Mouse (Mus musculus): ENCODE measurements around the gene Ajm1. TPM values are rescaled to one million over a fixed set of nuclear protein-coding genes. Genes with fewer than 3 reads are reported as not detected.

Ajm1 gene
- polyA plus RNA-seq, 1 experiment = 0.92 TPM

- Histone ChIP-seq H3K4me1 (ENCODE audit: control insufficient read depth, insufficient read depth, low read length) (no peaks in the 10 kb centered on the region), H3K4me3 (replicated peaks; ENCODE audit: control insufficient read depth, low read depth, low read length) (no peak overlapping the region), H3K27ac (ENCODE audit: control insufficient read depth, insufficient read depth, low read depth, low read length, poor library complexity) (no peak overlapping the region)
- WGBS = 26% methylated on average over 22 of the region's 22 CpGs
- TF ChIP-seq POLR2A (IDR thresholded peaks at IDR 0.05; ENCODE audit: borderline replicate concordance, control insufficient read depth, low read depth, low read length) = no peak
- no peak for TF ChIP-seq CTCF (IDR thresholded peaks at IDR 0.05; ENCODE audit: control insufficient read depth, insufficient read depth, low read length)
Measured at GRCm38 (mm10) chr2:25616398-25616797, 34.8 kb upstream of the Ajm1 start.

- H3K4me1 ChIP-seq (ENCODE audit: control insufficient read depth, insufficient read depth, low read length) = no peaks in the 10 kb centered on the region
- WGBS = 46% methylated on average over 10 of the region's 10 CpGs
- H3K27ac ChIP-seq (ENCODE audit: control insufficient read depth, insufficient read depth, low read depth, low read length, poor library complexity) = no peak overlapping the region
Measured at GRCm38 (mm10) chr2:25608671-25609070, 27.1 kb upstream of the Ajm1 start.

GRCm38 (mm10) chr2:25607761-25608622 is 26.4 kb upstream of the Ajm1 start, which contains the start of gene Rabl6:
Gene Rabl6, minus strand, starts transcription at chr2:25608521.
- no peaks in the 10 kb centered on the region for H3K4me1 ChIP-seq (ENCODE audit: control insufficient read depth, insufficient read depth, low read length)
- TF ChIP-seq CTCF (IDR thresholded peaks at IDR 0.05; ENCODE audit: control insufficient read depth, insufficient read depth, low read length) (no peak), POLR2A (IDR thresholded peaks at IDR 0.05; ENCODE audit: borderline replicate concordance, control insufficient read depth, low read depth, low read length) (peak; percentile 92; the same call in 1 of the 2 replicates)
- peak within 1 kb of the TSS; percentile 77 for H3K27ac ChIP-seq (ENCODE audit: control insufficient read depth, insufficient read depth, low read depth, low read length, poor library complexity)
- WGBS = under 1% methylated on average over 80 of the region's 80 CpGs
- H3K4me3 ChIP-seq (replicated peaks; ENCODE audit: control insufficient read depth, low read depth, low read length) = peak within 1 kb of the TSS; percentile 97

More at GRCm38 (mm10) chr2:25608671-25609070, 27.1 kb upstream of the Ajm1 start:
- TF ChIP-seq CTCF (IDR thresholded peaks at IDR 0.05; ENCODE audit: control insufficient read depth, insufficient read depth, low read length) (no peak), POLR2A (IDR thresholded peaks at IDR 0.05; ENCODE audit: borderline replicate concordance, control insufficient read depth, low read depth, low read length) (no peak)
- no peak overlapping the region for H3K4me3 ChIP-seq (replicated peaks; ENCODE audit: control insufficient read depth, low read depth, low read length)

GRCm38 (mm10) chr2:25602526-25602925 is 21.0 kb upstream of the Ajm1 start:
- WGBS = 88% methylated on average over 5 of the region's 5 CpGs
- Histone ChIP-seq H3K4me1 (ENCODE audit: control insufficient read depth, insufficient read depth, low read length) (no peaks in the 10 kb centered on the region), H3K4me3 (replicated peaks; ENCODE audit: control insufficient read depth, low read depth, low read length) (no peak overlapping the region), H3K27ac (ENCODE audit: control insufficient read depth, insufficient read depth, low read depth, low read length, poor library complexity) (no peak overlapping the region)
- TF ChIP-seq CTCF (IDR thresholded peaks at IDR 0.05; ENCODE audit: control insufficient read depth, insufficient read depth, low read length) = no peak

DNA sequence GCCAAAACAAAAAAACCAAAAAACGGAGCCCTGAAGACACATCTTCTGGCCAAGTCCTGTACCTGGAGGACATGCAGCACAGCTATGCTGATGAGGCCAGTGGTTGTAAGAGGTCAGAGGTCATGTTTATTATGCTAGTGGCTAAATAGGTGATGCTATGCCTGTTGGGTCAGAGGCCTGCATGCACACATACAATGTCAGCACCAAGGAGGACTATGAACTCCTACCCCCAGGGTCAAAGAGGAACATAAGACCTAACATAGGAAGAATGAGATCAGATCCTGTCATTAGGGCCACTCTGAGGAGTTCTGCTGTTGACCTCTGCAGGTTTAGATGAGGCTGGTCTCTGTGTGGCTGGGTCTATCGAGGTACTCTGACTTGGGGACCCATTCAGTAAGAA is 18.5 kb upstream of the Ajm1 start:
- TF ChIP-seq CTCF (IDR thresholded peaks at IDR 0.05; ENCODE audit: control insufficient read depth, insufficient read depth, low read length) (no peak), POLR2A (IDR thresholded peaks at IDR 0.05; ENCODE audit: borderline replicate concordance, control insufficient read depth, low read depth, low read length) (no peak)
- H3K4me1 ChIP-seq (ENCODE audit: control insufficient read depth, insufficient read depth, low read length) = no peaks in the 10 kb centered on the region
- H3K27ac ChIP-seq (ENCODE audit: control insufficient read depth, insufficient read depth, low read depth, low read length, poor library complexity) = no peak overlapping the region
- H3K4me3 ChIP-seq (replicated peaks; ENCODE audit: control insufficient read depth, low read depth, low read length) = no peak overlapping the region
- WGBS = 86% methylated on average over 2 of the region's 2 CpGs

DNA sequence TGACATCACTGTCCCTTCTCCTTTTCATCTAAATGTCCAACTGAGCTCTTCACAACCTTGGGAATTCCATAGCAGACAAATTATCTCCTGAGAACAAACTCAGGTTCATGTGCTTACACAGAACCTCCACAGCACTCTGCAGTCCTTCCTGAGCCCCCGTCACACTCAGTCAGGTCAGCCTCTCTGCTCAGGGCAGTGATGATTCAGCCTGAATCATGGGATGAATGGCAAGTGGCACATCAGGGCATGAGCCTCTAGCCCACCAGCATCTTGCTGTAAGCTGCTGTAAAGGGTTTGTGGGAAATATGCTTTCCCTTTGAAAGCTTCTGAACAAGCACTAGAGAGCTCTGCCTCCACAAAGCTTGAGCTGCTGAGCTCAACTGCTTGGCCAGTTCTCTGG is 17.2 kb upstream of the Ajm1 start:
- WGBS = 80% methylated on average over 1 of the region's 1 CpGs
- TF ChIP-seq POLR2A (IDR thresholded peaks at IDR 0.05; ENCODE audit: borderline replicate concordance, control insufficient read depth, low read depth, low read length) (no peak), CTCF (IDR thresholded peaks at IDR 0.05; ENCODE audit: control insufficient read depth, insufficient read depth, low read length) (no peak)
- Histone ChIP-seq H3K4me3 (replicated peaks; ENCODE audit: control insufficient read depth, low read depth, low read length) (no peak overlapping the region), H3K27ac (ENCODE audit: control insufficient read depth, insufficient read depth, low read depth, low read length, poor library complexity) (no peak overlapping the region), H3K4me1 (ENCODE audit: control insufficient read depth, insufficient read depth, low read length) (no peaks in the 10 kb centered on the region)

DNA sequence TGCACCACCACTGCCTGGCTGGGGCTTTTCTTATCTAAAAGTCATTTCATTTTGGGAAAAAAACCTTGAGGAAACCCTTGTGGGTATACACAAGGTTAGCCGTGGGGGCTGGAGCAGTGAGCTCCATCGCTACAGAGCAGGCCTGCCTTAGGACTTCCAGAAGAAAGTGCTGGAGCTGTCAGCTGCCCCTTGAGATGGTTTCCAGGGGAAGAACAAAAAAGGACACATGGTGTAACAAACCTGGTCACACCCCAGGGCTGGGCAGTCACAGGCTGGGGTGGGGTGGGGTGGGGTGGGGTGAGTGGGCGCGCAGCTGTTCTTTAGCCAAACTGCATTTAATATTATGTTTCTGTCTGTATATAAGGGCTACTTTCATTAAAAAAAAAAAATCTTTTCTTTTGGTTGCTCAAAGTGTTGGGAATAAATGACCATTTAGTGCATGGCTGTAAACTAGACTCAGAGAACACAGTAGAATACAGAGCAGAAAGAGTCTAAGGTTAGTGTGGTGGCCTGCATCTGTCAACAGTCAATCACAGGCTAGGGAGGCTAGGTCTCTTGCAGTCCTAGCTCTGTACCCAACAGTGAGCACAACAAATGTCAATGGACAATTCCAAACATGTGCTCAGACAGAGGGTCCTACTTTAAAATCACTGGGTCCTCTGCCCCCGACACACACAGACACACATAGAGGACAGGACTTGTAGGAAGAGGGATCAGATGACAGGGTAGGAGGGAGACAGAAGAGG is 15.4 kb upstream of the Ajm1 start:
- no peaks in the 10 kb centered on the region; the same call in 1 of the 2 replicates for H3K4me1 ChIP-seq (ENCODE audit: control insufficient read depth, insufficient read depth, low read length)
- no peak for TF ChIP-seq CTCF (IDR thresholded peaks at IDR 0.05; ENCODE audit: control insufficient read depth, insufficient read depth, low read length)
- TF ChIP-seq POLR2A (IDR thresholded peaks at IDR 0.05; ENCODE audit: borderline replicate concordance, control insufficient read depth, low read depth, low read length) = no peak
- WGBS = 92% methylated on average over 5 of the region's 5 CpGs
- no peak overlapping the region for H3K27ac ChIP-seq (ENCODE audit: control insufficient read depth, insufficient read depth, low read depth, low read length, poor library complexity)
- H3K4me3 ChIP-seq (replicated peaks; ENCODE audit: control insufficient read depth, low read depth, low read length) = no peak overlapping the region

- TF ChIP-seq POLR2A (IDR thresholded peaks at IDR 0.05; ENCODE audit: borderline replicate concordance, control insufficient read depth, low read depth, low read length) = no peak
- TF ChIP-seq CTCF (IDR thresholded peaks at IDR 0.05; ENCODE audit: control insufficient read depth, insufficient read depth, low read length) = peak; percentile 53
- 64% methylated on average over 2 of the region's 2 CpGs for WGBS
- Histone ChIP-seq H3K27ac (ENCODE audit: control insufficient read depth, insufficient read depth, low read depth, low read length, poor library complexity) (no peak overlapping the region), H3K4me1 (ENCODE audit: control insufficient read depth, insufficient read depth, low read length) (no peaks in the 10 kb centered on the region; the same call in 1 of the 2 replicates), H3K4me3 (replicated peaks; ENCODE audit: control insufficient read depth, low read depth, low read length) (no peak overlapping the region)
Measured at GRCm38 (mm10) chr2:25591863-25592262, 10.3 kb upstream of the Ajm1 start.

All from bone marrow, adult 2 months (tissue).